Mouse (Mus musculus) heart, postnatal 0 days (tissue): ENCODE data around the gene Ick. TPM values are rescaled to one million over a fixed set of nuclear protein-coding genes. Genes with fewer than 3 reads are reported as not detected.

Source experiments
- ATAC-seq: fragments of 200-750 bp; cut with Nextera tagmentation; 2 replicates; pipeline ENCODE4 v1.8.0; 2017; ENCODE audit warnings: low read depth, moderate number of reproducible peaks, moderate library complexity; ENCODE audit not compliant: insufficient read depth
- DNase-seq: peaks from one replicate; pipeline ENCODE4 v3.0.0-alpha.2; 2016; ENCODE audit warnings: low spot score
- H3K27ac ChIP-seq: fragments of 300-500 bp; sonication (generic); 2 replicates; pipeline ENCODE4 v1.5.1; 2014; ENCODE audit warnings: low read depth, mild to moderate bottlenecking
- H3K27me3 ChIP-seq: fragments of 300-500 bp; sonication (generic); 2 replicates; pipeline ENCODE4 v1.6.1; 2014; ENCODE audit warnings: low read length, mixed read lengths; ENCODE audit not compliant: control insufficient read depth, insufficient read depth
- H3K36me3 ChIP-seq: fragments of 300-500 bp; sonication (generic); replicated peaks from 2 replicates; pipeline ENCODE4 v1.6.1; 2014; ENCODE audit warnings: low read length, mixed read lengths; ENCODE audit not compliant: control insufficient read depth, insufficient read depth
- H3K4me1 ChIP-seq: fragments of 300-500 bp; sonication (generic); 2 replicates; pipeline ENCODE4 v1.6.1; 2014; ENCODE audit warnings: antibody characterized with exemption; ENCODE audit not compliant: control insufficient read depth, insufficient read depth
- H3K4me2 ChIP-seq: fragments of 300-500 bp; sonication (generic); 2 replicates; pipeline ENCODE4 v1.6.1; 2014; ENCODE audit warnings: low read depth, mild to moderate bottlenecking, low read length, moderate library complexity
- H3K4me3 ChIP-seq: fragments of 300-500 bp; sonication (generic); 2 replicates; pipeline ENCODE4 v1.5.1; 2014; ENCODE audit warnings: low read depth, low read length
- H3K9ac ChIP-seq: fragments of 300-500 bp; sonication (generic); replicated peaks from 2 replicates; pipeline ENCODE4 v1.6.1; 2014; ENCODE audit warnings: low read depth, low read length, mixed read lengths
- H3K9me3 ChIP-seq: fragments of 300-500 bp; sonication (generic); replicated peaks from 2 replicates; pipeline ENCODE4 v1.6.1; 2016; ENCODE audit warnings: low read length; ENCODE audit not compliant: control insufficient read depth
- CTCF ChIP-seq: IDR thresholded peaks from 2 replicates; pipeline ENCODE4 v1.5.1; 2016; ENCODE audit warnings: antibody characterized with exemption, control low read depth, low read depth
- EP300 ChIP-seq: IDR thresholded peaks from 2 replicates; pipeline ENCODE4 v1.6.1; 2016; ENCODE audit warnings: antibody characterized with exemption, low read depth
- WGBS: fragments of 180-500 bp; shearing (Covaris S2); extraction: QIAGEN DNeasy Blood & Tissue Kit; methylation state at CpG from one replicate; pipeline ENCODE4 v1.1.7; 2014; 5-methylcytosine and 5-hydroxymethylcytosine counted together
- polyA plus RNA-seq: library from polyadenylated mRNA; unstranded; fragments of >200 nt; fragmentation: Nextera tagmentation; extraction: Ambion mirVana; gene quantifications from 2 replicates; pipeline ENCODE4 v1.2.1, GENCODE M21; 2015
- total RNA-seq: library from RNA; depleted of rRNA; stranded (reverse); fragments of >200 nt; gene quantifications from 2 replicates; pipeline ENCODE4 v1.2.3, GENCODE M21; 2014; ENCODE audit warnings: low replicate concordance; rRNA removed

Ick gene
- total and polyA plus RNA-seq, 2 experiments from 2014 or later: 11.4 to 13.8 TPM

GRCm38 (mm10) chr9:78211521-78211920, 102.5 kb downstream of the Ick start:
- Histone ChIP-seq H3K4me2 (no peak overlapping the region), H3K4me1 (peaks cover 6% of the 10 kb centered on the region; the same call in 1 of the 2 replicates), H3K9ac (no peak overlapping the region), H3K27ac (0 out of 2 replicates have a peak overlapping the region, but pooled peaks have one; percentile 5), H3K36me3 (peaks cover 23% of the 10 kb centered on the region), H3K4me3 (no peak overlapping the region), H3K9me3 (no peaks in the 10 kb centered on the region), H3K27me3 (no peaks in the 10 kb centered on the region)
- no peak for ATAC-seq
- TF ChIP-seq CTCF (no peak), EP300 (no peak)
- DNase-seq: no peak
- 90% methylated on average over 3 of the region's 3 CpGs for WGBS

- ATAC-seq (peak; percentile 88), DNase-seq (peak; percentile 80)
- WGBS: 27% methylated on average over 7 of the region's 7 CpGs
- Histone ChIP-seq H3K4me2 (no peak overlapping the region), H3K4me1 (peaks cover 6% of the 10 kb centered on the region; the same call in 1 of the 2 replicates), H3K9me3 (no peaks in the 10 kb centered on the region), H3K27ac (peak overlapping the region; percentile 5; the same call in 1 of the 2 replicates), H3K9ac (no peak overlapping the region), H3K36me3 (peaks cover 23% of the 10 kb centered on the region), H3K4me3 (no peak overlapping the region), H3K27me3 (no peaks in the 10 kb centered on the region)
- no peak for TF ChIP-seq CTCF
- no peak for TF ChIP-seq EP300
Observed at GRCm38 (mm10) chr9:78212341-78213049, 103.5 kb downstream of the Ick start.

- no peak for DNase-seq
- Histone ChIP-seq H3K9ac (no peak overlapping the region), H3K36me3 (no peaks in the 10 kb centered on the region), H3K9me3 (no peaks in the 10 kb centered on the region), H3K4me1 (0 out of 2 replicates have a peak, but pooled peaks cover 6% of the 10 kb centered on the region), H3K27ac (no peak overlapping the region), H3K4me3 (no peak overlapping the region), H3K4me2 (no peak overlapping the region), H3K27me3 (no peaks in the 10 kb centered on the region)
- no peak for ATAC-seq
- WGBS: 59% methylated on average over 4 of the region's 4 CpGs
- TF ChIP-seq EP300 (no peak), CTCF (no peak)
Observed at GRCm38 (mm10) chr9:78217074-78217473, 108.1 kb downstream of the Ick start.

Other genes with a start within 250 kb of the Ick start
- 53.3 and 80.1 TPM in 2 replicates for gene Elovl5, start 191.8 kb upstream of the Ick start, total RNA-seq
- gene Elovl5, start 191.8 kb upstream of the Ick start, polyA plus RNA-seq: 47.1 and 48.4 TPM in 2 replicates
- not detected in 2 replicates for gene Gcm1, start 57.3 kb upstream of the Ick start, total RNA-seq
- gene Gcm1, start 57.3 kb upstream of the Ick start, polyA plus RNA-seq: not detected in 2 replicates
- gene Fbxo9, start 127 bp upstream of the Ick start, total RNA-seq: 67.5 and 102 TPM in 2 replicates
- gene Fbxo9, start 127 bp upstream of the Ick start, polyA plus RNA-seq: 57.2 and 60.4 TPM in 2 replicates
- gene Gsta4, start 73.6 kb downstream of the Ick start, total RNA-seq: 59.8 and 81.1 TPM in 2 replicates
- gene Gsta4, start 73.6 kb downstream of the Ick start, polyA plus RNA-seq: 124 and 134 TPM in 2 replicates
- gene Gsta1, start 121.5 kb downstream of the Ick start, total RNA-seq: not detected in 2 replicates
- gene Gsta1, start 121.5 kb downstream of the Ick start, polyA plus RNA-seq: 0.45 TPM in 1 of 2 replicates, not detected in the other
- 0.42 TPM in 1 of 2 replicates, not detected in the other for gene Gm3776, start 147.9 kb downstream of the Ick start, total RNA-seq
- 0.40 TPM in 1 of 2 replicates, not detected in the other for gene Gm3776, start 147.9 kb downstream of the Ick start, polyA plus RNA-seq
- not detected in 2 replicates for gene Gm10639, start 180.7 kb downstream of the Ick start, total RNA-seq
- not detected in 2 replicates for gene Gm10639, start 180.7 kb downstream of the Ick start, polyA plus RNA-seq
- gene Omt2a, start 205.6 kb downstream of the Ick start, total RNA-seq: not detected in 2 replicates
- not detected in 2 replicates for gene Omt2a, start 205.6 kb downstream of the Ick start, polyA plus RNA-seq
- not detected in 2 replicates for gene Omt2b, start 218.4 kb downstream of the Ick start, total RNA-seq
- gene Omt2b, start 218.4 kb downstream of the Ick start, polyA plus RNA-seq: not detected in 2 replicates
- gene Gsta2, start 246.6 kb downstream of the Ick start, total RNA-seq: not detected in 2 replicates
- gene Gsta2, start 246.6 kb downstream of the Ick start, polyA plus RNA-seq: not detected in 2 replicates